Mouse (Mus musculus): Measurements from ENCODE around the gene Olfml2b. TPM values are rescaled to one million over a fixed set of nuclear protein-coding genes. Genes with fewer than 3 reads are reported as not detected.

The Olfml2b gene
- total and polyA plus RNA-seq, 3 experiments: not detected

DNA sequence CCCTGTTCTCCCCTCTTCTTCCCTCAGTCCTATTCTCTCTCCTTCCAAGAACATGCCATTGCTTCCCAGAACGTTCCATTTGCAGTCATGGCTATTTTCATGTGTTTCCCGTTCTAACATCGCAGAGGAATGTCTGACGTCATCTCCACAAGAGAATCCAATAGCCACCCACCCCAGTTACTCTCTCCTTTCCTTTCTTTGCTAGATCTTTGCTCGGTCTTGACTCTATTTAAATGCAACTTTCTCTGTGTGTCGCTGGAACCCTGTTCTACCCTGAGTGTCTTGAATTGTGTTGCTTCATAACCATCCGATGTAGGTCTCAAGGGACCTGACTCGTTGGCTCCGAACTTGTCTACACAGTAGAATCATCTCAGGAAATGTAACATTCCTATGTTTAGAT is 55.2 kb downstream of the Olfml2b start:
- H3K27me3 ChIP-seq (ENCODE audit: control insufficient read depth in 1 of 2, insufficient read depth in 2 of 2, low read length in 2 of 2): no peaks in the 10 kb centered on the region
- no peaks in the 10 kb centered on the region for H3K79me2 ChIP-seq (ENCODE audit: control insufficient read depth, insufficient read depth, low read length, poor library complexity)
- TF ChIP-seq E2F4 (IDR thresholded peaks at IDR 0.05; ENCODE audit: borderline replicate concordance, low read depth, low read length) (no peak), TCF12 (IDR thresholded peaks at IDR 0.05; ENCODE audit: low read depth, low read length) (no peak), POLR2A (IDR thresholded peaks at IDR 0.05; ENCODE audit: control insufficient read depth in 1 of 2, insufficient read depth in 1 of 2, low read depth in 1 of 2, low read length in 2 of 2, poor library complexity in 1 of 2) (no peak), USF2 (IDR thresholded peaks at IDR 0.05; ENCODE audit: borderline replicate concordance in 1 of 2, insufficient read depth in 1 of 2, low read depth in 1 of 2, low read length in 2 of 2) (no peak), SMC3 (IDR thresholded peaks at IDR 0.05; ENCODE audit: low read depth, low read length) (no peak), MYB (IDR thresholded peaks at IDR 0.05; ENCODE audit: low read depth, low read length) (no peak), ZMIZ1 (IDR thresholded peaks at IDR 0.05; ENCODE audit: low read depth, low read length) (no peak)
- peaks cover 0 to 3% of the 10 kb centered on the region in 2 experiments; a peak in 1 of 4 replicates for H3K4me1 ChIP-seq (ENCODE audit: control insufficient read depth in 1 of 2, insufficient read depth in 2 of 2, low read length in 2 of 2)
- no peak for DNase-seq (ENCODE audit: low read depth, low spot score)
- H3K36me3 ChIP-seq (ENCODE audit: control insufficient read depth in 1 of 2, insufficient read depth in 2 of 2, low read length in 2 of 2): no peaks in the 10 kb centered on the region
- H3K27ac ChIP-seq (ENCODE audit: control insufficient read depth, low read depth, low read length): no peak overlapping the region
- no peak overlapping the region for H3K9ac ChIP-seq (ENCODE audit: control insufficient read depth, low read depth, low read length, poor library complexity, severe bottlenecking)
- H3K9me3 ChIP-seq (replicated peaks; ENCODE audit: insufficient read depth, low read length): no peaks in the 10 kb centered on the region
- no peak overlapping the region for H3K4me3 ChIP-seq (ENCODE audit: control insufficient read depth in 1 of 2, insufficient read depth in 1 of 2, low read depth in 2 of 2, low read length in 2 of 2)

- H3K27me3 ChIP-seq (ENCODE audit: control insufficient read depth in 1 of 2, insufficient read depth in 2 of 2, low read length in 2 of 2): no peaks in the 10 kb centered on the region
These were observed 56.2 kb downstream of the Olfml2b start for GRCm38 (mm10) chr1:170700496-170701027.

GRCm38 (mm10) chr1:170701178-170701577 is 56.8 kb downstream of the Olfml2b start:
- TF ChIP-seq MEF2A (IDR thresholded peaks at IDR 0.05; ENCODE audit: extremely low read depth, insufficient replicate concordance, low read depth, low read length, poor library complexity, severe bottlenecking) (no peak), CHD1 (IDR thresholded peaks at IDR 0.05; ENCODE audit: low read depth, low read length) (no peak), TBP (IDR thresholded peaks at IDR 0.05; ENCODE audit: low read depth, low read length) (no peak), POLR2A (IDR thresholded peaks at IDR 0.05; ENCODE audit: control insufficient read depth in 1 of 2, insufficient read depth in 1 of 2, low read depth in 1 of 2, low read length in 2 of 2, poor library complexity in 1 of 2) (no peak), MAX (IDR thresholded peaks at IDR 0.05; ENCODE audit: low read length) (no peak)
- DNase-seq (ENCODE audit: low read depth, low spot score): no peak
- H3K27ac ChIP-seq (ENCODE audit: control insufficient read depth, low read depth, low read length): no peak overlapping the region
- no peaks in the 10 kb centered on the region for H3K79me2 ChIP-seq (ENCODE audit: control insufficient read depth, insufficient read depth, low read length, poor library complexity)
- H3K9me3 ChIP-seq (replicated peaks; ENCODE audit: insufficient read depth, low read length): no peaks in the 10 kb centered on the region
- no peak overlapping the region for H3K4me3 ChIP-seq (ENCODE audit: control insufficient read depth in 1 of 2, insufficient read depth in 1 of 2, low read depth in 2 of 2, low read length in 2 of 2)
- no peaks in the 10 kb centered on the region for H3K27me3 ChIP-seq (ENCODE audit: control insufficient read depth in 1 of 2, insufficient read depth in 2 of 2, low read length in 2 of 2)
- H3K9ac ChIP-seq (ENCODE audit: control insufficient read depth, low read depth, low read length, poor library complexity, severe bottlenecking): no peak overlapping the region
- H3K4me1 ChIP-seq (ENCODE audit: control insufficient read depth in 1 of 2, insufficient read depth in 2 of 2, low read length in 2 of 2): peaks cover 0 to 3% of the 10 kb centered on the region in 2 experiments; a peak in 1 of 4 replicates
- H3K36me3 ChIP-seq (ENCODE audit: control insufficient read depth in 1 of 2, insufficient read depth in 2 of 2, low read length in 2 of 2): no peaks in the 10 kb centered on the region

More at GRCm38 (mm10) chr1:170700496-170701027, 56.2 kb downstream of the Olfml2b start:
- TF ChIP-seq TBP (IDR thresholded peaks at IDR 0.05; ENCODE audit: low read depth, low read length) (no peak), POLR2AphosphoS2 (IDR thresholded peaks at IDR 0.05; ENCODE audit: low read length) (no peak), MYC (IDR thresholded peaks at IDR 0.05; ENCODE audit: low read depth, low read length) (no peak), USF1 (IDR thresholded peaks at IDR 0.05; ENCODE audit: low read depth, low read length) (no peak), E2F4 (IDR thresholded peaks at IDR 0.05; ENCODE audit: borderline replicate concordance, low read depth, low read length) (no peak), MYB (IDR thresholded peaks at IDR 0.05; ENCODE audit: low read depth, low read length) (no peak), CHD1 (IDR thresholded peaks at IDR 0.05; ENCODE audit: low read depth, low read length) (no peak)
- H3K4me3 ChIP-seq (ENCODE audit: control insufficient read depth in 1 of 2, insufficient read depth in 1 of 2, low read depth in 2 of 2, low read length in 2 of 2): no peak overlapping the region
- no peak overlapping the region for H3K9ac ChIP-seq (ENCODE audit: control insufficient read depth, low read depth, low read length, poor library complexity, severe bottlenecking)
- H3K27ac ChIP-seq (ENCODE audit: control insufficient read depth, low read depth, low read length): no peak overlapping the region
- H3K36me3 ChIP-seq (ENCODE audit: control insufficient read depth in 1 of 2, insufficient read depth in 2 of 2, low read length in 2 of 2): no peaks in the 10 kb centered on the region
- DNase-seq (ENCODE audit: low read depth, low spot score): no peak
- no peaks in the 10 kb centered on the region for H3K9me3 ChIP-seq (replicated peaks; ENCODE audit: insufficient read depth, low read length)
- H3K4me1 ChIP-seq (ENCODE audit: control insufficient read depth in 1 of 2, insufficient read depth in 2 of 2, low read length in 2 of 2): peaks cover 0 to 3% of the 10 kb centered on the region in 2 experiments; a peak in 1 of 4 replicates
- no peaks in the 10 kb centered on the region for H3K79me2 ChIP-seq (ENCODE audit: control insufficient read depth, insufficient read depth, low read length, poor library complexity)
